ENCODE assay signal across 14 mouse cellular contexts in the genomic region with DNA sequence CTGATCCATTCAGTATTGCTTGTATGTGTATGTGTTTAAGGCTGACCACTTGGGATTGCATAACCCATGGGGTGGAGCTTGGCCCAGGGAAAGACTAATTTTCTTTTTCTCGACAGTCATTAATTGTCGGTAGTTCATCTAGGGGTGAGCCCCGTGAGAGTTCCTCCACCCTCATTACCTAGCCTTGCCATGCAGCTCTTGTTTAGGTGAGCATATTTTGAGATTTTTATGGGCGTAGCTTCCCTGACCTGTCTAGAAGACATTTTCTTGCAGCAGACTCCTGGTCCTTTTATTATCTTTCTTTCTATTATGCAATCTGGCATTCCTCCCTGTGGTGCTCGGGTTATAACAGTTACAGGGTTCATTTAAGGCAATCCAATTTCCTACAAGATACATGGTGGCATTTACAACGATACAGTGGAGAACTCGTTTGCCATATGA.
DNase-seq lines count a peak whose midpoint lies in the region; ATAC-seq and TF ChIP-seq lines count a peak whose summit lies in the region.
"Had no signal": no experiment of that assay in that cellular context is flagged by ENCODE, and none has a peak within 500 bp of the region (broad histone marks: within the 10 kb centered on the region; RNA-seq: fewer than 3 reads in every experiment).

No protein-coding gene starts in this region.

- no peak for TF ChIP-seq POLR2A in heart, adult 2 months (IDR thresholded peaks at IDR 0.05; ENCODE audit: insufficient read depth, low read depth, low read length)

- no peak for TF ChIP-seq EP300 in heart, adult 2 months (IDR thresholded peaks at IDR 0.05; ENCODE audit: insufficient read depth, low read depth, low read length)
- no peak for TF ChIP-seq EP300 in liver, postnatal 0 days (IDR thresholded peaks at IDR 0.05; ENCODE audit: low read depth)

- H3K27ac ChIP-seq in heart, adult 2 months, result peak overlapping the region; percentile 68
- no peak overlapping the region for H3K27ac ChIP-seq in heart, embryonic 12.5 days (ENCODE audit: poor library complexity, severe bottlenecking)
- peak overlapping the region; percentile 57; the same call in 1 of the 2 replicates for H3K27ac ChIP-seq in liver, postnatal 0 days (ENCODE audit: low read depth)
- H3K27ac ChIP-seq in liver, embryonic 12.5 days, result no peak overlapping the region
- H3K27ac ChIP-seq in midbrain, embryonic 14.5 days (replicated peaks; ENCODE audit: low read depth, low read length), result no peak overlapping the region
- H3K27ac ChIP-seq: limb, embryonic 13.5 days; lung, embryonic 15.5 days; midbrain, embryonic 13.5 days had no signal

- peak overlapping the region; percentile 38; the same call in 1 of the 2 replicates for H3K9ac ChIP-seq in heart, adult 2 months (ENCODE audit: low read depth, low read length)
- no peak overlapping the region for H3K9ac ChIP-seq in heart, embryonic 12.5 days
- no peak overlapping the region for H3K9ac ChIP-seq in liver, postnatal 0 days (replicated peaks)
- no peak overlapping the region for H3K9ac ChIP-seq in liver, embryonic 12.5 days
- no peak overlapping the region for H3K9ac ChIP-seq in midbrain, embryonic 14.5 days (replicated peaks; ENCODE audit: low read length)
- H3K9ac ChIP-seq: limb, embryonic 13.5 days; lung, embryonic 15.5 days; midbrain, embryonic 13.5 days had no signal

- 28% methylated on average over 7 of the region's 7 CpGs for WGBS in heart, adult 2 months
- WGBS in heart, embryonic 12.5 days, result 62% methylated on average over 7 of the region's 7 CpGs
- 51% methylated on average over 7 of the region's 7 CpGs for WGBS in liver, postnatal 0 days (ENCODE audit: insufficient replicate concordance)
- 57% methylated on average over 7 of the region's 7 CpGs for WGBS in liver, embryonic 12.5 days (ENCODE audit: insufficient replicate concordance)
- WGBS in midbrain, embryonic 14.5 days, result 73% methylated on average over 7 of the region's 7 CpGs

- no peaks in the 10 kb centered on the region for H3K9me3 ChIP-seq in heart, embryonic 12.5 days (replicated peaks)
- no peaks in the 10 kb centered on the region for H3K9me3 ChIP-seq in liver, postnatal 0 days (ENCODE audit: low read length)
- no peaks in the 10 kb centered on the region for H3K9me3 ChIP-seq in liver, embryonic 12.5 days (replicated peaks)
- no peaks in the 10 kb centered on the region for H3K9me3 ChIP-seq in midbrain, embryonic 14.5 days (ENCODE audit: control insufficient read depth, low read length)
- H3K9me3 ChIP-seq: limb, embryonic 13.5 days; lung, embryonic 15.5 days; midbrain, embryonic 13.5 days had no signal

- intact Hi-C loops in heart, adult 2 months (cut with DNase I), result no loop called here

- peaks cover 9% of the 10 kb centered on the region for H3K4me1 ChIP-seq in heart, adult 2 months (ENCODE audit: control insufficient read depth, insufficient read depth, low read length)
- peaks cover 16% of the 10 kb centered on the region for H3K4me1 ChIP-seq in heart, embryonic 12.5 days (replicated peaks)
- H3K4me1 ChIP-seq in liver, postnatal 0 days (ENCODE audit: insufficient read depth), result peaks cover 9% of the 10 kb centered on the region; the same call in 1 of the 2 replicates
- peaks cover 6% of the 10 kb centered on the region; the same call in 1 of the 2 replicates for H3K4me1 ChIP-seq in liver, embryonic 12.5 days
- H3K4me1 ChIP-seq in midbrain, embryonic 14.5 days (ENCODE audit: control insufficient read depth, insufficient read depth, low read length), result no peaks in the 10 kb centered on the region

- ATAC-seq in heart, embryonic 12.5 days (ENCODE audit: insufficient number of reproducible peaks, low FRiP score), result no peak
- no peak; the same call in 1 of the 2 replicates for ATAC-seq in liver, postnatal 0 days
- ATAC-seq in liver, embryonic 12.5 days, result no peak
- ATAC-seq in granulocyte monocyte progenitor cell, adult 5-6 weeks (replicated peaks; ENCODE audit: poor library complexity, severe bottlenecking), result peak; percentile 53; the same call in 1 of the 2 replicates
- ATAC-seq in megakaryocyte progenitor cell, adult 5-6 weeks (replicated peaks; ENCODE audit: poor library complexity), result peak; percentile 42
- no peak for ATAC-seq in midbrain, embryonic 14.5 days (ENCODE audit: low FRiP score, low TSS enrichment)
- ATAC-seq: forebrain, embryonic 14.5 days; inflammation-experienced regulatory T-cells, adult 6 months; midbrain, embryonic 13.5 days had no signal

- H3K79me2 ChIP-seq in heart, adult 2 months (replicated peaks; ENCODE audit: control insufficient read depth, insufficient read depth, low read length), result no peaks in the 10 kb centered on the region

- H3K27me3 ChIP-seq in heart, adult 2 months (ENCODE audit: control insufficient read depth, insufficient read depth, low read length), result no peaks in the 10 kb centered on the region
- H3K27me3 ChIP-seq in heart, embryonic 12.5 days (replicated peaks), result no peaks in the 10 kb centered on the region
- H3K27me3 ChIP-seq in liver, postnatal 0 days (ENCODE audit: insufficient read depth, low read length), result no peaks in the 10 kb centered on the region
- H3K27me3 ChIP-seq in liver, embryonic 12.5 days (replicated peaks), result no peaks in the 10 kb centered on the region
- H3K27me3 ChIP-seq in midbrain, embryonic 14.5 days (ENCODE audit: control insufficient read depth, insufficient read depth, low read length), result no peaks in the 10 kb centered on the region
- H3K27me3 ChIP-seq: limb, embryonic 13.5 days; lung, embryonic 15.5 days; midbrain, embryonic 13.5 days had no signal

- H3K4me3 ChIP-seq in heart, adult 2 months, result no peak overlapping the region
- no peak overlapping the region for H3K4me3 ChIP-seq in heart, embryonic 12.5 days
- no peak overlapping the region for H3K4me3 ChIP-seq in liver, postnatal 0 days (ENCODE audit: low read depth, low read length)
- no peak overlapping the region for H3K4me3 ChIP-seq in liver, embryonic 12.5 days
- no peak overlapping the region for H3K4me3 ChIP-seq in midbrain, embryonic 14.5 days (replicated peaks; ENCODE audit: low read depth, low read length)
- H3K4me3 ChIP-seq: limb, embryonic 13.5 days; lung, embryonic 15.5 days; midbrain, embryonic 13.5 days had no signal

- TF ChIP-seq CTCF in heart, adult 2 months (IDR thresholded peaks at IDR 0.05), result no peak
- no peak for TF ChIP-seq CTCF in liver, postnatal 0 days (IDR thresholded peaks at IDR 0.05; ENCODE audit: low read depth)

- peak; percentile 51 to 61 for DNase-seq in heart, adult 2 months
- DNase-seq in liver, postnatal 0 days, result no peak
- DNase-seq in midbrain, embryonic 14.5 days, result no peak
- DNase-seq: cerebellum, adult 8-10 months; right cerebral cortex, postnatal 25 days had no signal

- no peak overlapping the region for H3K4me2 ChIP-seq in heart, embryonic 12.5 days
- H3K4me2 ChIP-seq in liver, postnatal 0 days (ENCODE audit: low read depth, low read length), result no peak overlapping the region
- no peak overlapping the region for H3K4me2 ChIP-seq in liver, embryonic 12.5 days
- no peak overlapping the region for H3K4me2 ChIP-seq in midbrain, embryonic 14.5 days (ENCODE audit: low read length)
- H3K4me2 ChIP-seq: limb, embryonic 13.5 days; lung, embryonic 15.5 days; midbrain, embryonic 13.5 days had no signal

- H3K36me3 ChIP-seq in heart, adult 2 months (ENCODE audit: control insufficient read depth, insufficient read depth, low read length), result peaks cover 10% of the 10 kb centered on the region
- no peaks in the 10 kb centered on the region for H3K36me3 ChIP-seq in heart, embryonic 12.5 days
- H3K36me3 ChIP-seq in liver, postnatal 0 days (replicated peaks; ENCODE audit: insufficient read depth, low read length), result no peaks in the 10 kb centered on the region
- H3K36me3 ChIP-seq in liver, embryonic 12.5 days, result no peaks in the 10 kb centered on the region
- H3K36me3 ChIP-seq in midbrain, embryonic 14.5 days (ENCODE audit: control insufficient read depth, insufficient read depth, low read length), result no peaks in the 10 kb centered on the region
- H3K36me3 ChIP-seq: limb, embryonic 13.5 days; lung, embryonic 15.5 days; midbrain, embryonic 13.5 days had no signal

Comparison
In these comparisons a context has a peak if more than half of its experiments do, and no peak if none do; other contexts are left out.
1. H3K27ac ChIP-seq: peak in heart, adult 2 months (single experiment) and liver, postnatal 0 days (single experiment); none in heart, embryonic 12.5 days (single experiment), liver, embryonic 12.5 days (single experiment) and midbrain, embryonic 14.5 days (single experiment).
2. DNase-seq: peak in heart, adult 2 months (2 of 2); none in liver, postnatal 0 days (single experiment) and midbrain, embryonic 14.5 days (single experiment).
3. ATAC-seq: peak in granulocyte monocyte progenitor cell, adult 5-6 weeks (single experiment) and megakaryocyte progenitor cell, adult 5-6 weeks (single experiment); none in heart, embryonic 12.5 days (single experiment), liver, postnatal 0 days (single experiment), liver, embryonic 12.5 days (single experiment) and midbrain, embryonic 14.5 days (single experiment).